Mouse (Mus musculus) CD4-positive naive resting alpha-beta T cell, adult 57 days (primary cell): ENCODE results near the gene Enpp1. TPM values are rescaled to one million over a fixed set of nuclear protein-coding genes. Genes with fewer than 3 reads are reported as not detected.

ENCODE experiments used
- total RNA-seq: library from RNA; stranded (reverse); gene quantifications from one replicate; pipeline ENCODE4 v1.2.4, GENCODE M21; 2023

Enpp1 gene
- total RNA-seq = 9.6 TPM

GRCm38 (mm10) chr10:24711480-24712366 lies at the start of gene Enpp1:
TSS of gene Enpp1 (minus strand) at chr10:24712159.

GRCm38 (mm10) chr10:24595250-24596002 lies 116.5 kb downstream of the Enpp1 start, which contains the start of gene Ccn2:
TSS of gene Ccn2 (plus strand) at chr10:24595442.

Other genes with a start within 250 kb of the Enpp1 start
- not detected for gene Ccn2, start 116.7 kb downstream of the Enpp1 start, total RNA-seq
- gene Enpp3, start 130.7 kb upstream of the Enpp1 start, total RNA-seq = not detected
- gene Med23, start 157.8 kb upstream of the Enpp1 start, total RNA-seq = 38.5 TPM
- gene Arg1, start 215.3 kb upstream of the Enpp1 start, total RNA-seq = not detected